Mouse (Mus musculus) myocyte (in vitro differentiated cells): ENCODE results near the gene Ncoa3. TPM values are rescaled to one million over a fixed set of nuclear protein-coding genes. Genes with fewer than 3 reads are reported as not detected.

Experiments used
- H3K27me3 ChIP-seq: one replicate; pipeline ENCODE4 v1.6.1; 2011; ENCODE audit not compliant: control insufficient read depth, insufficient read depth, insufficient read length
- H3K36me3 ChIP-seq: one replicate; pipeline ENCODE4 v1.6.1; 2011; ENCODE audit not compliant: control insufficient read depth, insufficient read depth
- H3K4me2 ChIP-seq: one replicate; pipeline ENCODE4 v1.6.1; 2011; ENCODE audit warnings: low read depth, control low read depth
- H3K4me3 ChIP-seq: one replicate; pipeline ENCODE4 v1.5.1; 2011; ENCODE audit warnings: mild to moderate bottlenecking, control low read depth, moderate library complexity
- H3K79me2 ChIP-seq: one replicate; pipeline ENCODE4 v1.6.1; 2011; ENCODE audit not compliant: control insufficient read depth, insufficient read depth
- H3ac ChIP-seq: one replicate; pipeline ENCODE4 v1.6.1; 2011; ENCODE audit not compliant: control insufficient read depth, insufficient read length
- CEBPB ChIP-seq: IDR thresholded peaks from 2 replicates; pipeline ENCODE4 v1.6.1; 2011; ENCODE audit warnings: mild to moderate bottlenecking, moderate library complexity; ENCODE audit not compliant: poor library complexity, insufficient read depth, severe bottlenecking
- E2F4 ChIP-seq: IDR thresholded peaks from one replicate; pipeline ENCODE4 v1.6.1; 2011; ENCODE audit warnings: mild to moderate bottlenecking, control low read depth, moderate library complexity; ENCODE audit not compliant: insufficient read depth
- MAX ChIP-seq: IDR thresholded peaks from one replicate; pipeline ENCODE4 v1.6.1; 2011; ENCODE audit warnings: low read depth, mild to moderate bottlenecking, control low read depth
- MYOD1 ChIP-seq, 3 experiments: IDR thresholded peaks; one replicate each; pipeline ENCODE4 v1.6.1; 2011; ENCODE audit warnings: control low read depth in 2 of 3, low read depth in 2 of 3, mild to moderate bottlenecking in 2 of 3, moderate library complexity in 1 of 3; ENCODE audit not compliant: insufficient read length in 2 of 3, control insufficient read depth in 1 of 3
- MYOG ChIP-seq, 3 experiments: IDR thresholded peaks; one replicate each; pipeline ENCODE4 v1.6.1; 2011; ENCODE audit warnings: control low read depth in 2 of 3, low read depth in 2 of 3, mild to moderate bottlenecking in 2 of 3; ENCODE audit not compliant: insufficient read length in 2 of 3, control insufficient read depth in 1 of 3, insufficient read depth in 1 of 3
- POLR2A ChIP-seq: IDR thresholded peaks from one replicate; pipeline ENCODE4 v1.6.1; 2011; ENCODE audit warnings: low read depth, mild to moderate bottlenecking, control low read depth, moderate library complexity; ENCODE audit not compliant: insufficient read length
- POLR2AphosphoS2 ChIP-seq: IDR thresholded peaks from one replicate; pipeline ENCODE4 v1.6.1; 2011; ENCODE audit warnings: low read depth, control low read depth; ENCODE audit not compliant: insufficient read length
- REST ChIP-seq: IDR thresholded peaks from one replicate; pipeline ENCODE4 v1.6.1; 2011; ENCODE audit warnings: mild to moderate bottlenecking, control low read depth, moderate library complexity; ENCODE audit not compliant: insufficient read depth, insufficient read length
- SRF ChIP-seq: IDR thresholded peaks from one replicate; pipeline ENCODE4 v1.6.1; 2011; ENCODE audit warnings: low read depth; ENCODE audit not compliant: control insufficient read depth, insufficient read length
- TCF12 ChIP-seq: IDR thresholded peaks from one replicate; pipeline ENCODE4 v1.6.1; 2011; ENCODE audit warnings: mild to moderate bottlenecking, control low read depth; ENCODE audit not compliant: poor library complexity, insufficient read depth, severe bottlenecking
- TCF3 ChIP-seq: IDR thresholded peaks from one replicate; pipeline ENCODE4 v1.6.1; 2011; ENCODE audit warnings: low read depth, control low read depth; ENCODE audit not compliant: insufficient read length
- USF1 ChIP-seq: IDR thresholded peaks from one replicate; pipeline ENCODE4 v1.6.1; 2011; ENCODE audit warnings: low read depth, mild to moderate bottlenecking, control low read depth, moderate library complexity
- polyA plus RNA-seq: library from polyadenylated mRNA; unstranded; fragments of >200 nt; fragmentation: generic; extraction: Trizol; gene quantifications from one replicate; pipeline ENCODE4 v1.2.1, GENCODE M21; 2012; ENCODE audit warnings: missing spikeins

The Ncoa3 gene
- polyA plus RNA-seq, 1 experiment = 5.8 TPM

- Histone ChIP-seq H3K79me2 (no peaks in the 10 kb centered on the region), H3K4me2 (no peak overlapping the region), H3K27me3 (no peaks in the 10 kb centered on the region), H3ac (no peak overlapping the region), H3K36me3 (no peaks in the 10 kb centered on the region), H3K4me3 (no peak overlapping the region)
- TF ChIP-seq CEBPB = no peak
- TF ChIP-seq E2F4 = no peak
- no peak for TF ChIP-seq USF1
- TF ChIP-seq MAX = no peak
- no peak for TF ChIP-seq TCF12
- no peak for TF ChIP-seq MYOD1 (IDR thresholded peaks at IDR 0.05; ENCODE audit: control insufficient read depth in 1 of 3, insufficient read length in 2 of 3, low read depth in 2 of 3)
- TF ChIP-seq POLR2A = no peak
- no peak for TF ChIP-seq MYOG (IDR thresholded peaks at IDR 0.05; ENCODE audit: control insufficient read depth in 1 of 3, insufficient read depth in 1 of 3, insufficient read length in 2 of 3, low read depth in 2 of 3)
- no peak for TF ChIP-seq TCF3
- TF ChIP-seq POLR2AphosphoS2 = no peak
- TF ChIP-seq SRF = no peak
- TF ChIP-seq REST = no peak
Observed at GRCm38 (mm10) chr2:166108326-166108725, 115.9 kb downstream of the Ncoa3 start.

DNA sequence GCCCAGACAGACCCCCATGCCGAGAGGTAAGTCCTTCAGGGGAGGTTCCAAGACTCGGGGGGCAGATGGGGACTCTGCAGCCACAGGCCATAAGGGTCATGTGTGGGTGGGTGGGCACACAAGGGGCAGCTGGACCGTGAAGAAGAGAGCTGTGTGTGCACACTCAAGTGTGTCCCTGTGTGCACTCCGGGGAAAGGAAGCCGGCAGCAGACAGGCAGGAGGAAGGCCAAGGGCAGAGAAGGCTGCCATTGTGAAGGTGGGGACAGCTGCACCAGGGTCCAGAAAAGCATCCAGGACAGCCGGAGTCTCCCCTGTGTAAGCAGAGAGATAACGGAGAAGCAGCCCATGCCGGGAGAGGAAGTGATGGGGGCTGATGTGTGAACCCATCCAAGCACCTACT lies 118.3 kb downstream of the Ncoa3 start:
- H3K4me2 ChIP-seq = no peak overlapping the region
- H3K27me3 ChIP-seq = no peaks in the 10 kb centered on the region
- no peak overlapping the region for H3ac ChIP-seq
- no peaks in the 10 kb centered on the region for H3K79me2 ChIP-seq
- TF ChIP-seq MAX (no peak), CEBPB (no peak), TCF12 (no peak), TCF3 (no peak), USF1 (no peak), POLR2AphosphoS2 (no peak), MYOG (IDR thresholded peaks at IDR 0.05; ENCODE audit: control insufficient read depth in 1 of 3, insufficient read depth in 1 of 3, insufficient read length in 2 of 3, low read depth in 2 of 3) (no peak), POLR2A (no peak), MYOD1 (IDR thresholded peaks at IDR 0.05; ENCODE audit: control insufficient read depth in 1 of 3, insufficient read length in 2 of 3, low read depth in 2 of 3) (no peak), E2F4 (no peak), REST (no peak), SRF (no peak)
- H3K4me3 ChIP-seq = no peak overlapping the region
- no peaks in the 10 kb centered on the region for H3K36me3 ChIP-seq

- Histone ChIP-seq H3K4me2 (no peak overlapping the region), H3ac (no peak overlapping the region), H3K27me3 (no peaks in the 10 kb centered on the region), H3K79me2 (no peaks in the 10 kb centered on the region), H3K36me3 (no peaks in the 10 kb centered on the region), H3K4me3 (no peak overlapping the region)
- TF ChIP-seq MYOD1 (IDR thresholded peaks at IDR 0.05; ENCODE audit: control insufficient read depth in 1 of 3, insufficient read length in 2 of 3, low read depth in 2 of 3) (no peak), MYOG (IDR thresholded peaks at IDR 0.05; ENCODE audit: control insufficient read depth in 1 of 3, insufficient read depth in 1 of 3, insufficient read length in 2 of 3, low read depth in 2 of 3) (no peak), REST (no peak), CEBPB (no peak), E2F4 (no peak), POLR2A (no peak), POLR2AphosphoS2 (no peak), SRF (no peak), TCF12 (no peak), TCF3 (no peak), USF1 (no peak), MAX (no peak)
Observed at GRCm38 (mm10) chr2:166111238-166111637, 118.8 kb downstream of the Ncoa3 start.

DNA sequence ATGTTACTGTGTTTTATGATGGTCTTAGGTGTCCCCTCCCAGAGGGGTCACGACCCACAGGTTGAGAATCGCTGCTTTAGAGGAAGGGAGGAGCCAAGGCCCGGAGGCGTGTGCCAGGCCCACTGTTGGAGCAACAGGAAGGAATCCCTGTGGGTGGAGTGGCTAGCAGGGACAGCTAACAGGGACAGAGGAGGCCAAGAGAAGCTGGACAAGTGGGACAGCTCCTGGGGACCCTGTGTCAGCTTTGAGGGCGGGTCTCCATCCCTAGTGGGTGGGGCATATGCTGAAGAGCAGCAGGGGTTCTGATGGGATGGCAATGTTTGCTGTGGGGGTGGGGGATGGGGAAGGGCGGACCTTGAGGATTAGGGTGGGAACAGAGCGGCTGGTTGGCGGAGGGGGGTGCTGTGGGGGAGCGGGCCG lies 119.4 kb downstream of the Ncoa3 start:
- H3K36me3 ChIP-seq = no peaks in the 10 kb centered on the region
- no peaks in the 10 kb centered on the region for H3K27me3 ChIP-seq
- TF ChIP-seq MAX = no peak
- no peak for TF ChIP-seq CEBPB
- TF ChIP-seq POLR2A = no peak
- TF ChIP-seq REST = no peak
- TF ChIP-seq MYOD1 (IDR thresholded peaks at IDR 0.05; ENCODE audit: control insufficient read depth in 1 of 3, insufficient read length in 2 of 3, low read depth in 2 of 3) = no peak
- no peak for TF ChIP-seq POLR2AphosphoS2
- no peak for TF ChIP-seq TCF3
- TF ChIP-seq TCF12 = no peak
- TF ChIP-seq SRF = no peak
- TF ChIP-seq USF1 = no peak
- no peak for TF ChIP-seq MYOG (IDR thresholded peaks at IDR 0.05; ENCODE audit: control insufficient read depth in 1 of 3, insufficient read depth in 1 of 3, insufficient read length in 2 of 3, low read depth in 2 of 3)
- TF ChIP-seq E2F4 = no peak
- no peaks in the 10 kb centered on the region for H3K79me2 ChIP-seq
- no peak overlapping the region for H3ac ChIP-seq
- H3K4me2 ChIP-seq = no peak overlapping the region
- H3K4me3 ChIP-seq = no peak overlapping the region

- Histone ChIP-seq H3K36me3 (no peaks in the 10 kb centered on the region), H3K4me2 (no peak overlapping the region), H3K27me3 (no peaks in the 10 kb centered on the region), H3K79me2 (no peaks in the 10 kb centered on the region), H3ac (no peak overlapping the region), H3K4me3 (no peak overlapping the region)
- TF ChIP-seq POLR2AphosphoS2 = no peak
- TF ChIP-seq MAX = no peak
- TF ChIP-seq REST = no peak
- no peak for TF ChIP-seq TCF3
- no peak for TF ChIP-seq CEBPB
- TF ChIP-seq E2F4 = no peak
- TF ChIP-seq SRF = no peak
- no peak for TF ChIP-seq POLR2A
- no peak for TF ChIP-seq MYOD1 (IDR thresholded peaks at IDR 0.05; ENCODE audit: control insufficient read depth in 1 of 3, insufficient read length in 2 of 3, low read depth in 2 of 3)
- TF ChIP-seq USF1 = no peak
- TF ChIP-seq TCF12 = no peak
- no peak for TF ChIP-seq MYOG (IDR thresholded peaks at IDR 0.05; ENCODE audit: control insufficient read depth in 1 of 3, insufficient read depth in 1 of 3, insufficient read length in 2 of 3, low read depth in 2 of 3)
Observed at GRCm38 (mm10) chr2:166112986-166113385, 120.5 kb downstream of the Ncoa3 start.
